Mouse (Mus musculus) lung, adult 2 months (tissue): ENCODE measurements around the gene Zdhhc7. TPM values are rescaled to one million over a fixed set of nuclear protein-coding genes. Genes with fewer than 3 reads are reported as not detected.

Experiments used
- DNase-seq: peaks from one replicate; pipeline ENCODE4 v3.0.0; 2022
- H3K4me1 ChIP-seq: fragments of 200-500 bp; 2 replicates; pipeline ENCODE4 v1.6.1; 2011; ENCODE audit warnings: low read length; ENCODE audit not compliant: control insufficient read depth, insufficient read depth
- H3K4me3 ChIP-seq: fragments of 200-500 bp; replicated peaks from 2 replicates; pipeline ENCODE3; 2011; ENCODE audit warnings: low read depth, mild to moderate bottlenecking, control low read depth, low read length; ENCODE audit errors: extremely low read depth
- CTCF ChIP-seq: fragments of 200-500 bp; IDR thresholded peaks from 2 replicates; pipeline ENCODE4 v1.5.1; 2011; ENCODE audit warnings: mild to moderate bottlenecking, low read length, control low read depth; ENCODE audit not compliant: insufficient read depth
- POLR2A ChIP-seq: fragments of 200-500 bp; IDR thresholded peaks from 2 replicates; pipeline ENCODE4 v1.6.1; 2011; ENCODE audit warnings: low read depth, mild to moderate bottlenecking, control low read depth, low read length, borderline replicate concordance; ENCODE audit errors: extremely low read depth
- WGBS: fragments of 180-500 bp; shearing (Covaris S2); methylation state at CpG from one replicate; pipeline ENCODE4 v1.1.7; 2018; 5-methylcytosine and 5-hydroxymethylcytosine counted together
- polyA plus RNA-seq: library from polyadenylated mRNA; depleted of rRNA; stranded (reverse); fragments of >200 nt; gene quantifications from 2 replicates; pipeline ENCODE4 v1.2.3, GENCODE M21; 2012

Gene Zdhhc7
- polyA plus RNA-seq, 1 experiment = 78.0 TPM

- Histone ChIP-seq H3K4me1 (peaks cover 15% of the 10 kb centered on the region), H3K4me3 (no peak overlapping the region)
- 52% methylated on average over 9 of the region's 9 CpGs for WGBS
- no peak for TF ChIP-seq POLR2A
- TF ChIP-seq CTCF = no peak
- no peak for DNase-seq
These were observed 16.9 kb upstream of the Zdhhc7 start for GRCm38 (mm10) chr8:120118162-120118561.

- DNase-seq = no peak
- peaks cover 24% of the 10 kb centered on the region for H3K4me1 ChIP-seq
- no peak overlapping the region for H3K4me3 ChIP-seq
- TF ChIP-seq CTCF = no peak
- no peak for TF ChIP-seq POLR2A
- 68% methylated on average over 7 of the region's 7 CpGs for WGBS
These were observed 15.3 kb upstream of the Zdhhc7 start for GRCm38 (mm10) chr8:120116600-120116999.

GRCm38 (mm10) chr8:120114315-120114841 lies 13.1 kb upstream of the Zdhhc7 start:
- WGBS = under 1% methylated on average over 46 of the region's 46 CpGs
- no peak for DNase-seq
- Histone ChIP-seq H3K4me1 (peaks cover 27% of the 10 kb centered on the region), H3K4me3 (peak overlapping the region; percentile 73)
- TF ChIP-seq POLR2A (no peak), CTCF (no peak)

GRCm38 (mm10) chr8:120113758-120114255 lies 12.5 kb upstream of the Zdhhc7 start, which contains the start of gene 6430548M08Rik:
6430548M08Rik (plus strand) TSS chr8:120114152.
- Histone ChIP-seq H3K4me3 (peak within 1 kb of the TSS; percentile 88), H3K4me1 (peaks cover 28% of the 10 kb centered on the region)
- peak; percentile 100 for DNase-seq
- peak; percentile 93; the same call in 1 of the 2 replicates for TF ChIP-seq POLR2A
- no peak for TF ChIP-seq CTCF
- WGBS = under 1% methylated on average over 56 of the region's 61 CpGs

- no peak for TF ChIP-seq CTCF
- TF ChIP-seq POLR2A = no peak
- DNase-seq = no peak
- H3K4me3 ChIP-seq = peak overlapping the region; percentile 88
- WGBS = under 1% methylated on average over 10 of the region's 10 CpGs
- peaks cover 27% of the 10 kb centered on the region for H3K4me1 ChIP-seq
These were observed 12.0 kb upstream of the Zdhhc7 start for GRCm38 (mm10) chr8:120113306-120113705.

GRCm38 (mm10) chr8:120112535-120112934 lies 11.3 kb upstream of the Zdhhc7 start:
- DNase-seq = no peak
- 44% methylated on average over 5 of the region's 5 CpGs for WGBS
- TF ChIP-seq POLR2A (no peak), CTCF (no peak)
- H3K4me3 ChIP-seq = no peak overlapping the region
- H3K4me1 ChIP-seq = peaks cover 24% of the 10 kb centered on the region

- WGBS = 42% methylated on average over 4 of the region's 4 CpGs
These were observed 10.1 kb upstream of the Zdhhc7 start for GRCm38 (mm10) chr8:120111382-120111781.

GRCm38 (mm10) chr8:120110966-120111365 lies 9.7 kb upstream of the Zdhhc7 start:
- 82% methylated on average over 4 of the region's 4 CpGs for WGBS
- TF ChIP-seq CTCF (no peak), POLR2A (no peak)
- Histone ChIP-seq H3K4me1 (peaks cover 20% of the 10 kb centered on the region), H3K4me3 (no peak overlapping the region)
- no peak for DNase-seq

More at GRCm38 (mm10) chr8:120111382-120111781, 10.1 kb upstream of the Zdhhc7 start:
- TF ChIP-seq POLR2A (no peak), CTCF (no peak)
- DNase-seq = no peak
- H3K4me1 ChIP-seq = peaks cover 20% of the 10 kb centered on the region
- H3K4me3 ChIP-seq = no peak overlapping the region

GRCm38 (mm10) chr8:120109149-120109548 lies 7.9 kb upstream of the Zdhhc7 start:
- TF ChIP-seq POLR2A (no peak), CTCF (no peak)
- DNase-seq = peak; percentile 38
- 46% methylated on average over 3 of the region's 3 CpGs for WGBS
- no peak overlapping the region for H3K4me3 ChIP-seq
- peaks cover 29% of the 10 kb centered on the region for H3K4me1 ChIP-seq

- 36% methylated on average over 9 of the region's 9 CpGs for WGBS
- DNase-seq = peak; percentile 48
- Histone ChIP-seq H3K4me1 (peaks cover 20% of the 10 kb centered on the region), H3K4me3 (peak overlapping the region; percentile 39)
- TF ChIP-seq CTCF = no peak
- TF ChIP-seq POLR2A = peak; percentile 23; the same call in 1 of the 2 replicates
These were observed 3.5 kb upstream of the Zdhhc7 start for GRCm38 (mm10) chr8:120104721-120105272.

GRCm38 (mm10) chr8:120103916-120104315 lies 2.6 kb upstream of the Zdhhc7 start:
- 47% methylated on average over 9 of the region's 9 CpGs for WGBS
- no peak for DNase-seq

More at GRCm38 (mm10) chr8:120103916-120104315, 2.6 kb upstream of the Zdhhc7 start:
- Histone ChIP-seq H3K4me3 (peak overlapping the region; percentile 45), H3K4me1 (peaks cover 18% of the 10 kb centered on the region)
- TF ChIP-seq CTCF (no peak), POLR2A (peak; percentile 31; the same call in 1 of the 2 replicates)
